Mouse (Mus musculus) layer of hippocampus, adult 2 months (tissue): Measurements from ENCODE around the gene Hibch. TPM values are rescaled to one million over a fixed set of nuclear protein-coding genes. Genes with fewer than 3 reads are reported as not detected.

ENCODE experiments used
- DNase-seq, 2 experiments: peaks; one replicate each; pipeline ENCODE4 v3.0.0; 2022; ENCODE audit warnings: low spot score in 2 of 2
- H3K27ac ChIP-seq: fragments of 200-600 bp; 2 replicates; pipeline ENCODE4 v1.8.1; 2022
- H3K4me3 ChIP-seq: fragments of 200-600 bp; 2 replicates; pipeline ENCODE4 v1.8.1; 2022; ENCODE audit warnings: mild to moderate bottlenecking
- CTCF ChIP-seq: fragments of 200-600 bp; conservative IDR thresholded peaks from 2 replicates; pipeline ENCODE4 v1.8.1; 2022; ENCODE audit warnings: antibody characterized with exemption, mild to moderate bottlenecking, moderate library complexity
- long read RNA-seq, 2 experiments: library from polyadenylated mRNA; stranded (forward); transcript quantifications; one replicate each; pipeline ENCODE4 v2.0.0; 2021; ENCODE audit warnings: borderline mapping rate in 2 of 2
- total RNA-seq, 2 experiments: library from RNA; stranded (reverse); gene quantifications; 2 replicates each; pipeline ENCODE4 v1.2.3; 2021

The Hibch gene
- 10 to 100 TPM; 17.4 to 18.0 TPM for total RNA-seq
- long read RNA-seq, experiment 1, transcript Hibch-201 (14 exons, 1,830 nt) = major isoform, 7 of 7 reads
- long read RNA-seq, experiment 1, partial matches to known transcripts = 0 of 7 reads
- long read RNA-seq, experiment 1, other reads (novel, unspliced or antisense) = 0 of 7 reads
- long read RNA-seq, experiment 2, transcript Hibch-201 (14 exons, 1,830 nt) = major isoform, 7 of 8 reads
- long read RNA-seq, experiment 2, partial matches to known transcripts = 0 of 8 reads
- long read RNA-seq, experiment 2, other reads (novel, unspliced or antisense) = 1 of 8 reads

DNA sequence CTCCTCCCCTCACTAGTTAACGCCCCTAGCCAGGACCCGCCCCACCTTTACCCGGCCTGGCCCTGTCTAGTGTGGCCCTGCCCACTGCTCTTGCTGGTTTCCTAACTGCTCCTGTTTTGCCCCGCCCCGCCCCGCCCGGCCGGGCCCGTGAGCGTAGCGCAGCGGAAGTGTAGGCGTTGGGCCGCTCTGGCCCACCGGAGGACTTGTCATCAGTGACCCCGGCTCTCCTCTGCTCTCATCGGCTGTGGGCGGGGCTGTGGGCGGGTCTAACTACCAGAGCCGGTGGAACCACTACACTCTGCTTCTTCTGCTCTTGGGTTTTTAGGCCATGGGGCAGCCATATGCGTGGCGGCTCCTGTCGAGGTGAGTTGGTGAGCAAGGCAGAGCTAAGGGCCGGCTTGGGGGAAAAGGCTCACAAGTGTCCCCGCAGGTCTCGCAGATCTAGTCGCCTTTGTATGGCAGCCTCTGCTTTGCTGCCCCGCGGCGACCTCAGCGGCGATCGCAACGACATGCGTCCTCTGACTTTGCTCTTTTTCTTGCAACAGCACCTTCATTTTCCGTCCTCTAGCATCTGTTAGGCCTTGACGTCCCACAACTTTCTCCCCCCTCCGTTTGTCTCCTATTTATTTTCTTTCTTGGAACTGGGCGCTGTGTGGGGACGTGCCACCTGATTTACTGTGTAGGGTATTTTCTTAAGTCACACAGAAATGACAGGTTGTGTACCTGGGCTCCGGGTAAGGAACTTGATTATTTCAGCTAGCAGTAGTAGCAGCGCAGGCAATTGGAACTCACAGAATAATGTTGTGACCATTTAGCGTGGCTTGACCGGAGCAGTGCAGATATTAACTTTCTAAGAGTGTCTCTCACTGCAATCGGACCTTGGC lies at the start of gene Hibch:
Gene Hibch (plus strand): TSS at position 148 of the 884 bp plus-strand sequence.
- H3K4me3 ChIP-seq = peak within 1 kb of the TSS; percentile 73
- no peak for TF ChIP-seq CTCF
- peak within 1 kb of the TSS; percentile 86 for H3K27ac ChIP-seq

DNA sequence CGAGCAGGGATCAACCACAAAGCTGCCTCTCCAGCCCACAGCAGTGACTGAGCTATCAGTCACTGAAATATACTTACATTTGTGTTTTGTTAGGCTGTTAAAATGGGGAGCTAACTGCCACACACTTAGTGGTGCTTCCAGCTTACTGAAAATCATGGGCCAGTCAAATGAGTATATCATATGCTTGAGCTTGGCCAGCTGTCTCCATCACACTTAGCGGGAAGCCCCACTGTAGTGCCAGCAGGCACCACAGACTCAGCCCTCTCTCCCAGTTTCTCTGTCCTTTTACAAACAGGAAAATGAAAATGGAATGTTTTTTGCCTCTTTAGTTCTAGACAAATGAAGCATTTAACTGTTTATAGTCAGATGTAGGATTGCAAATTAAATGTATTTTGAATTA lies 48.8 kb upstream of the Hibch start:
- H3K4me3 ChIP-seq = no peak overlapping the region
- H3K27ac ChIP-seq = peak overlapping the region; percentile 9; the same call in 1 of the 2 replicates
- no peak for DNase-seq
- no peak for TF ChIP-seq CTCF

More for the DNA sequence above, at the start of gene Hibch:
- DNase-seq = peak; percentile 97 to 98

DNA sequence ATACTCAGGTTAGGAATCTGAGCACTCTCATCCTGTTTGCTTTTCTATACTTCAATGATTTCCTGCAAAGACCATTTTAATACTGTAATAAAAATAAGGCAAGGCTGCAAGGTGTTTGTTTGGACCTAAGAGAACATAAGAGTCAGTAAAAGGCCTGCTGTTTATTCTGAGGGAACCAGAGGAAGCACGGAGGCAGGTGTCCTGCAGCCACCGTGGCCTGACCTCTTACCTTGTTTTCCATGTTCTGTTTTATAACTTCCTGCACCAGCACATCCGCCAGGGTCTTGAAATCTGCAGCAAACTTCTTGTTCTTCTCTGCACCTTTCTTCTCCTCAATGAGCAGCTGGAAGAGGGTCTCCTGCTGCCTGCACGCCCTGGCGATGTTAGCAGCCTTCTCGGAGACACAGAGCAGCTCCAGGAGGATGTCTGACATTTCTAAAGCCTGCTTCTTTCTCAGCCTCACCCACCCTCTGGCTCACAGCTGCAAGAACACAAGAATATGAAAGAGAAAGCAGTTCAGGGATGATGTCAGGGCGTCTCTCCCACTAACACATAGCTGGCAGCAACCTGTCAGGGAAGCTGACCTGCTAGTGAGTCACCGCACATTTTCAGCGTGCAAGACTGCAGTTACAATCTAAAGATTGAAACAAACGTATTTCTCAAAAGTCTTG lies 45.5 kb upstream of the Hibch start:
- DNase-seq = peak; percentile 27 to 55
- no peak for TF ChIP-seq CTCF
- H3K27ac ChIP-seq = peak overlapping the region; percentile 77
- peak overlapping the region; percentile 19; the same call in 1 of the 2 replicates for H3K4me3 ChIP-seq

DNA sequence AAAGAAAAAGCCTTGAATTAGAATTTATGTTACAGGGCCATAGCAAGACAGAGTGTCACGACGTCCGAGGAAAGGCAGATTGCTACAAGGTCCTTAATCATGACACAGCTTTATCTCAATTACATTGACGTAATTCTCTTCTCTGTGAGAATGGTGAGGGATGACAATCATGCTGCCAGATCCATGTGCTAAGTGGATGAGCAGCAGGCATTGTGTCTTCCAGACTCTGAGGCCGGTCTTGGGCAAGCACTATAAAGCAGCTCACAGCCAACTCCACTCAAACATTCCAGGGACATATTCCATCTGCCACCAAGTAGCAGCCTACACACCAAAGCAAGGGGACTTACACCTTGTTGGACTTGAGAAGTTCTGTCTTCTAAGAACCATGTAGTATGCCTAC lies 45.0 kb upstream of the Hibch start:
- H3K27ac ChIP-seq = peak overlapping the region; percentile 77
- TF ChIP-seq CTCF = no peak
- no peak overlapping the region; the same call in 1 of the 2 replicates for H3K4me3 ChIP-seq
- DNase-seq = peak in 1 of 2 experiments; percentile 14

DNA sequence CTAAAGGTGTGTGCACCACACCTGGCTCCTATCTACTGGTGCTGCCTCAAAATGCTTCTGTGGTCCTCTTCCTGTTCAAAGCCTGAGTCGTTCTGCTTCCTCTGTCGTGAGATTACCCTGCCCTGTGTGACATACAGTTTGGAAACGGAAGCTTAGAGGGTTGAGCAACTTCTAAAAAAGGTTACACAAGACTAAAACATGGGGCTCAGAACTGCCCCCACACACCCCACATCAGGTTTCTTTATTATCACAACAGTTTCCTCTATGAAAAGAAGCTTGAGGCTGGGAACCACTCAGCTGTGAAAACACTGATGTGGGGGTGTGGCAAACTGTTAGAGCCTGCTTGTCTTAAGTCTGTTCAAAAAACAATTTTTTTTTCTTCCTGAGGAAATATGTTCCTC lies 44.4 kb upstream of the Hibch start:
- no peak for TF ChIP-seq CTCF
- Histone ChIP-seq H3K27ac (peak overlapping the region; percentile 77), H3K4me3 (no peak overlapping the region)
- peak; percentile 24 to 37 for DNase-seq

DNA sequence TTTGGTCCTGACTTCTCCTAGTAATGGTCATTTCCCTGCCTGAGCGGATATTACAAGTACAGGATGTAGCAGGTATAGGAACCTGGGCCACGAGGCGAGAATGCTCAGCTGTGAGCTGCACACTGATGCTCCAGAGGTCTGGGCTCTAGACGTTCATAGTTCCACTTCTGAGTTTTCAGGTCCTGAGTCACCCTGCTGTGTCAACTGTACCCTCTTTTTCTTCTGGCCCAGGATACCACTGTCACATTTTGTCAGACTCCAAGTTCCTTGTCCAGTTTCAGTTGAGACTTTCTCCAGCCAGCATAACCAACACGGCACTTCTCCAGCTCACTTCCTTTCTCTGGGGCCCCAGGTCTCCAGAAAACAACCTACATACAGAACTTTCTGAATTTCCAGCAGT lies 43.1 kb upstream of the Hibch start:
- no peak for TF ChIP-seq CTCF
- H3K27ac ChIP-seq = no peak overlapping the region; the same call in 1 of the 2 replicates
- DNase-seq = no peak
- H3K4me3 ChIP-seq = no peak overlapping the region

DNA sequence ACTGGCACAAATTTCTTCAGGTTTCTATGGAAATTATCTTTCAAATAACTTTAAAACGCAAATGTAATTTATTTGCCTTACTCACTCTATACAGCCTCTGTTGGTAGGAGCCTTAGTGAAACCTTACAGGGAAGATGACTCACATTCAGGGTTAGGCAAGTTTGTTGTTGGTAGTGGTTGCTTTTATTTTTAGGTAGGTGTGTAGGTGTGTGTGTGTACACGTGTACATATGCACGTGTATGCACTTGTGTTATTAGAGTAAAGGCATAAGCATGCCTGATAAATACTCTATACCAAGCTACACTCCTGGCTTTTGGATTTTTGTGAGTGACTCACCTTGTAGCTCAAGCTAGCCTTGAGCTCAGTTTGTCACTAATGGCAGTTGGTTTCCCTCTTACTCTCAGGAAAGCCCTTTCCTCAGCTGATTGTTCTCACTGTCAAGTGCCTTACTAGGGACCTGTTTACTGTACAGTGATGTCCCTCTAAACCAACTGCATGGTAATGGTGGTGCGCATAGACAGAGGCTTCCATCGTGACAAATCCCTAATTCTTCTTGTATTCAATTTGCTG lies 42.2 kb upstream of the Hibch start:
- H3K4me3 ChIP-seq = no peak overlapping the region
- TF ChIP-seq CTCF = no peak
- no peak for DNase-seq
- H3K27ac ChIP-seq = no peak overlapping the region

DNA sequence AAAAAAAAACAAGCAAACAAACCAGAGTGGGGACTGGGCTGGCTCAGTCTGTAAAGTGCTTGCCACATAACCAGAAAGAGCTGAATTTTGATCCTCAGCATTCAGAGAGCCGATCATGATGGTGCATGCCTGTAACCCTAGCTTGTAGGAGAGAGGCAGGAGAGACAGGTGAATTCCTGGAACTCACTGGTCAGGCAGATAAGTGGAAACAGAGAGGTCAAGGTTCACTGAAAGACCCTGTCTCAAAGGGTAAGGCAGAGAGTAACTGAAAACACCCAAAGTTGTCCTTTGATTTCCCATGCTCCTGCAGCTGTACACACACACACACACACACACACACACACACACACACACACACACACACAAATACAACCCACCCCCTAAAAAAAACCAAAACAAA lies 39.7 kb upstream of the Hibch start:
- no peak for TF ChIP-seq CTCF
- Histone ChIP-seq H3K4me3 (no peak overlapping the region), H3K27ac (no peak overlapping the region)
- no peak for DNase-seq

DNA sequence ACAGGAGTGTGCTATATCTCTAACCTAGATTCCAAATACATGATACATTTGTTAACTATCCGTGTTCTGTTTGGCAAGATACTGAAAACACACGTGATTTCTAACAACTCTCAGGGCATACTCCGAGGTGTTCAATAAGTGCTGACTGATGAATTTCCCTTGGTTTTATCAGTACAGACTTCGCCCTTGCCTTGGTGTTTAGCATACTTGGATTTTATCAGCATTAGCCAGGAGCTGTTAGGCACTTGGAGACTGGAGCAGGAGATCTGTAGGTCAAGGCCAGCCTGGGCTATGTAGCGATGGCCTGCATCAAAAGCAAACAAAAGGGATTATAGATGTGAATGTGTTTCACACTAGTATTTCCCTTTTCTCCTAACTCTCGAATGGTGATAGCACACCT lies 36.3 kb upstream of the Hibch start:
- no peak for DNase-seq
- no peak overlapping the region for H3K4me3 ChIP-seq
- no peak for TF ChIP-seq CTCF
- H3K27ac ChIP-seq = no peak overlapping the region

DNA sequence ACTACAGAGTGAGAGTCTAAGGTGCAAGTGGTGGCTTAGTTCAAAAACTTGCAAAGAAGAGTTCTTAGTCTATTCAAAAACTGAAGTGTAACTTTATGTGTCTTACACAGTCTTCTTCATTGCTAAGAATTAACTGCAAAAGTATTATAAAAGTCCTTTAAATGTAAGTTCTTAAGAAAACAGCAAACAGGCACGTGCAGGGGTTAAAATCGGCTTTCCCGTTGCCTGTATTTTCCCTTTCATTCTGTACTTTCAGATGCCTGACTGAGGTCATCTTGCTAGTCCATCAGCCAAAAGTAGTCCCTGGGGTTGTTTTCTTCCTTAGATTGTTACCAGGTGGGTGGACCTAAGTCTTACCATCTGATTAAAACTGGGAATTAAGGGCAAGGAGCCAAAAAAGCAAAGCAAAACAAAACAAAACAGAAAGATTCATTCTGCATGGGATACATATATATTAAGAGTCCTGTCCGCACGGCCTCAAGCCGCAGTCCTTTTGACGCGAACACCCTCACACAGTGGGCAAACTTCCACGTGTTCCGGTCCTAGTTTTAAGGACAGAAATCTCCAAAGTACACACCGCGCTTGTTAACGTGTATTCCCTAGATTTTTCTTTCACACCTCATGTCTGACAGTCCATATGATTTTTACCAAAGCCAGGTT lies 28.4 kb upstream of the Hibch start:
- TF ChIP-seq CTCF = no peak

DNA sequence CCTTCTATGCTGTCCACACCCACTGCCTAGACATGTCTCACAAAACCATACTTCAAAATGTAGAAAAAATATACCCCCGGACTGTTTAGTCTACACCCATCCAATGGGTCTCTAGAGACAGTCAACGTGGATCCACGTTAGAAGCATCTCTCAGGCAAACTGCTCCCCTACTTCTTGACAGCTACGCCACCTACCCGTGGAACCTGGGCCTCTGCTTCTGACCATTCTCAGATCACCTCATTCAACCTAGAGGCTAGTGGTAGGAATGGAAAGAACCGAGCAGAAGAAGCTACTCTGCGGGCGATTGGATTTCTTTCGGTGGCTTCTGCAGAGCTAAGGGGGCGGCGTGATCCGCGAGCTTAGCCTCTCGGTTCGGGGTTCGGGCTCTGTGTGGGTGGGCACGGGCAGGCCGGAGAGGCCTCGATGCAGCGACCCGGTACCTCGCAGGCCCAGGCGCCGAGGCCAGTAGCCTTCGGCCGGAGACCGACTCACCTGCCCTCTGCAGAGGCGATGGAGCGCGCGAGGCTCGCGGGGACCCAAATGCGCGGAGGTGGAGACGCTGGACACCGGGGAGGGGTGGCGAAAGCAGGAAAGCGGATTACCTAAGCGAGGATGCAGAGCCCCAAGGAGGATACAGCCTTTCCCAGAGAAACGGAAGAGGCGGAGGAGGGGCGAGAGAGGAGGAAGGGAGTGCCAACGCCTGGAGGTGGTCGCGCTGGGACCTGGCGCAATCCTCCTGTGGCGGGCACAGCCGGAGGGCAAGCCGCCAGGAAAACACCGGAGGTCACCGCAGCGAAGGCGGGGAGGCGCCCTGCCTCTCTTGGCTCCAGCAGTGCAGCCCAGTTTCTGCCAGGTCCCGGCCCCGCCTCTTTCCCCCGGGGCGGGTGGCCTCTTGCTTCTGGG lies 27.6 kb upstream of the Hibch start, which contains the start of gene Inpp1:
Gene Inpp1 (minus strand): TSS at position 779 of the 903 bp plus-strand sequence.
- peak; percentile 57 to 72 for DNase-seq
- peak; percentile 73 for TF ChIP-seq CTCF
- Histone ChIP-seq H3K4me3 (peak within 1 kb of the TSS; percentile 76), H3K27ac (peak within 1 kb of the TSS; percentile 96)

More for the DNA sequence above, 28.4 kb upstream of the Hibch start:
- peak overlapping the region; percentile 96 for H3K27ac ChIP-seq
- peak overlapping the region; percentile 76 for H3K4me3 ChIP-seq
- DNase-seq = no peak
